28 mouse cellular contexts compared by ENCODE assay signal in the genomic region with DNA sequence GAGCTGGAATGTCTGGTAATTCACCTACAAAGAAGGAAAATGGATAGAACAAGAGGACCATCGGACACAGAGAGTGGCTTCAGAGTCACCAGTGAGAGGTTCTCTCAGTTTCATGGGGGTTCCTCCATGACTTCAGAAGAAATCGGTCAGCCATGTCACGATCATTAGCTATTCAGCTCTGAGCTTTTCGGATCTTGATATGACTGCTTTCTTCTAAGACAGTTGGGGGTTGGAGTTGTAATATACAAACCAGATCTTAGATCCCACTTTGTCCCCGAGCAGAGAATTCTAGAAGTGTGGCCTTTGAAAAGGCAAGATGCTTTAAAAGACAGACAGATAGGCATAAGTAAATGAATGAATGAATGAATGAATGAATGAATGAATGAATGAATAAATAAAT.
"Had no signal": no experiment of that assay in that cellular context is flagged by ENCODE, and none has a peak within 500 bp of the region (broad histone marks: within the 10 kb centered on the region; RNA-seq: fewer than 3 reads in every experiment).

No protein-coding gene starts in this region.

- H3K4me1 ChIP-seq: embryonic facial prominence, embryonic 12.5 days; embryonic facial prominence, embryonic 13.5 days; forebrain, embryonic 13.5 days; forebrain, embryonic 15.5 days had no signal

- H3K9me3 ChIP-seq: embryonic facial prominence, embryonic 10.5 days; embryonic facial prominence, embryonic 12.5 days; embryonic facial prominence, embryonic 13.5 days; embryonic facial prominence, embryonic 15.5 days; forebrain, embryonic 10.5 days; forebrain, embryonic 12.5 days; forebrain, embryonic 13.5 days; forebrain, embryonic 15.5 days had no signal

- ATAC-seq: forebrain, embryonic 13.5 days; forebrain, embryonic 14.5 days; forebrain, embryonic 15.5 days; forebrain, embryonic 16.5 days; forebrain, postnatal 0 days had no signal

- H3K4me2 ChIP-seq: embryonic facial prominence, embryonic 12.5 days; embryonic facial prominence, embryonic 13.5 days; embryonic facial prominence, embryonic 15.5 days; forebrain, embryonic 12.5 days; forebrain, embryonic 13.5 days; forebrain, embryonic 15.5 days had no signal

- H3K27ac ChIP-seq: embryonic facial prominence, embryonic 10.5 days; embryonic facial prominence, embryonic 12.5 days; embryonic facial prominence, embryonic 13.5 days; embryonic facial prominence, embryonic 15.5 days; forebrain, embryonic 10.5 days; forebrain, embryonic 12.5 days; forebrain, embryonic 13.5 days; forebrain, embryonic 15.5 days; gastrocnemius, adult 2 months; heart, adult 2 months had no signal

- H3K36me3 ChIP-seq: embryonic facial prominence, embryonic 10.5 days; embryonic facial prominence, embryonic 12.5 days; embryonic facial prominence, embryonic 13.5 days; embryonic facial prominence, embryonic 15.5 days; forebrain, embryonic 10.5 days; forebrain, embryonic 12.5 days; forebrain, embryonic 15.5 days had no signal

- DNase-seq: cerebellum, adult 8-10 months; cerebellum, adult 9-10 months; cerebellum, adult 9-11 months; cerebellum, postnatal 10 days; cerebellum, postnatal 14 days; cerebellum, postnatal 25 days; cerebellum, postnatal 36 days; embryo, embryonic 11 days; forebrain, postnatal 0 days; gastrocnemius, adult 2 months; gastrocnemius, postnatal 10 days; gastrocnemius, postnatal 14 days; gastrocnemius, postnatal 25 days; gastrocnemius, postnatal 36 days; heart, adult 11 months; heart, adult 18-20 months; heart, adult 2 months had no signal

- H3K4me3 ChIP-seq: embryonic facial prominence, embryonic 10.5 days; embryonic facial prominence, embryonic 12.5 days; embryonic facial prominence, embryonic 13.5 days; embryonic facial prominence, embryonic 15.5 days; erythroblast, embryonic 14.5 days; forebrain, embryonic 10.5 days; forebrain, embryonic 12.5 days; forebrain, embryonic 13.5 days; forebrain, embryonic 15.5 days; gastrocnemius, adult 2 months; heart, adult 2 months had no signal

- H3K27me3 ChIP-seq: embryonic facial prominence, embryonic 12.5 days; embryonic facial prominence, embryonic 13.5 days; forebrain, embryonic 13.5 days; forebrain, embryonic 15.5 days had no signal

- H3K9ac ChIP-seq: embryonic facial prominence, embryonic 12.5 days; embryonic facial prominence, embryonic 13.5 days; embryonic facial prominence, embryonic 15.5 days; forebrain, embryonic 12.5 days; forebrain, embryonic 13.5 days; forebrain, embryonic 15.5 days; forebrain, postnatal 0 days had no signal
